Mouse (Mus musculus): ENCODE measurements around the gene Ctdspl. TPM values are rescaled to one million over a fixed set of nuclear protein-coding genes. Genes with fewer than 3 reads are reported as not detected.

Gene Ctdspl
- polyA plus RNA-seq, 2 experiments = 2.3 to 3.6 TPM

DNA sequence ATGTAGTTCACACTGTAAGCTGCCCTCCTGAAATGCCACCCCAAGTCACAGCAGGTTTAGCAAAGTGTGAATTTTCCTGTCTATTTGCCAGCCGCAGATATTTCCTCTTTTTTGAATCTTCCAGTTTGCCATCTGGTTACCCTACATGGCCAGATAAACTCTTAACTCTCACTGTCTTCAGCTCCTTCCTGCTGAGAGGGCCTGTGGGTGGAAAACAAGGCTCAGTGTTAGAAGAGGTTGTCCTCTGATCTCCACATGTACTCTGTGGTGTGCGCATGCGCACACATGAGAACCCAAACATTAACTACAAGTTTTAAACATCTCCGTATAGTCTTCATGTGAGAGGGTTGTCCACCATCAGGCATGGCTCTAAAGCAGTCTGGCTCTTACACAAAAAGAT, 36.1 kb upstream of the Ctdspl start:
- no peak for TF ChIP-seq CTCF (IDR thresholded peaks at IDR 0.05; ENCODE audit: low read depth)
- no peak for TF ChIP-seq EP300 (IDR thresholded peaks at IDR 0.05; ENCODE audit: low read depth)

DNA sequence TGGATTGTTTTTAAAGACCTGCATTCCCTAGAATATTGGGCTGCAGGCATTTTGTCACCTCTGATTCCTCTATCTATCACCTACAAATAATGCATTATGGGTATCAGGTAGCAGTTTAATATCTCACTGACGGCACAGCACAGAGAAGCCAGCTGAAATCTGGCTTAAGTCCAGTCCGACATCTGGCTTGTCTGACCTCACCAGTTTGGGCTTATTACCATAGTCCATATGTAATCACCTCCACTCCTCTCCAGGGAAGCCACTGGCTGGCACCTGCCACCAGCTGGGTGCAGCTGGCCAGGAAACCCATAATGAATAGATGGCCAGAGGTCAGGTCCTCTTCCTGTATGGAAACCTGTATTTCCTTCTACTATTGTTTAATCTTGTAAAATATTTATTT, 35.6 kb upstream of the Ctdspl start:
- Histone ChIP-seq H3K27ac (no peak overlapping the region), H3K9me3 (ENCODE audit: control insufficient read depth, low read length) (no peaks in the 10 kb centered on the region), H3K9ac (replicated peaks) (no peak overlapping the region), H3K4me1 (replicated peaks; ENCODE audit: control insufficient read depth in 2 of 2, insufficient read depth in 2 of 2, low read length in 1 of 2) (no peaks in the 10 kb centered on the region), H3K27me3 (ENCODE audit: control insufficient read depth, insufficient read depth, low read length) (no peaks in the 10 kb centered on the region), H3K4me3 (ENCODE audit: insufficient read depth in 1 of 2, low read depth in 2 of 2, low read length in 2 of 2) (no peak overlapping the region), H3K36me3 (replicated peaks; ENCODE audit: control insufficient read depth, insufficient read depth, low read depth) (no peaks in the 10 kb centered on the region), H3K4me2 (ENCODE audit: low read depth) (no peak overlapping the region)
- DNase-seq (ENCODE audit: low read depth in 3 of 3, low spot score in 3 of 3) = no peak
- 64% methylated on average over 2 of the region's 2 CpGs for WGBS (ENCODE audit: insufficient replicate concordance)
- TF ChIP-seq EP300 (IDR thresholded peaks at IDR 0.05; ENCODE audit: low read depth) (no peak), CTCF (IDR thresholded peaks at IDR 0.05; ENCODE audit: low read depth) (no peak)
- no peak for ATAC-seq (ENCODE audit: insufficient read depth)

More for the DNA sequence above, 36.1 kb upstream of the Ctdspl start:
- H3K27me3 ChIP-seq (ENCODE audit: control insufficient read depth, insufficient read depth, low read length) = no peaks in the 10 kb centered on the region
- WGBS (ENCODE audit: insufficient replicate concordance) = 37% methylated on average over 4 of the region's 4 CpGs
- no peaks in the 10 kb centered on the region for H3K4me1 ChIP-seq (replicated peaks; ENCODE audit: control insufficient read depth in 2 of 2, insufficient read depth in 2 of 2, low read length in 1 of 2)
- DNase-seq (ENCODE audit: low read depth in 3 of 3, low spot score in 3 of 3) = no peak
- no peaks in the 10 kb centered on the region for H3K36me3 ChIP-seq (replicated peaks; ENCODE audit: control insufficient read depth, insufficient read depth, low read depth)
- H3K9me3 ChIP-seq (ENCODE audit: control insufficient read depth, low read length) = no peaks in the 10 kb centered on the region
- H3K4me2 ChIP-seq (ENCODE audit: low read depth) = no peak overlapping the region
- no peak for ATAC-seq (ENCODE audit: insufficient read depth)
- no peak overlapping the region for H3K9ac ChIP-seq (replicated peaks)
- H3K4me3 ChIP-seq (ENCODE audit: insufficient read depth in 1 of 2, low read depth in 2 of 2, low read length in 2 of 2) = no peak overlapping the region
- H3K27ac ChIP-seq = no peak overlapping the region

DNA sequence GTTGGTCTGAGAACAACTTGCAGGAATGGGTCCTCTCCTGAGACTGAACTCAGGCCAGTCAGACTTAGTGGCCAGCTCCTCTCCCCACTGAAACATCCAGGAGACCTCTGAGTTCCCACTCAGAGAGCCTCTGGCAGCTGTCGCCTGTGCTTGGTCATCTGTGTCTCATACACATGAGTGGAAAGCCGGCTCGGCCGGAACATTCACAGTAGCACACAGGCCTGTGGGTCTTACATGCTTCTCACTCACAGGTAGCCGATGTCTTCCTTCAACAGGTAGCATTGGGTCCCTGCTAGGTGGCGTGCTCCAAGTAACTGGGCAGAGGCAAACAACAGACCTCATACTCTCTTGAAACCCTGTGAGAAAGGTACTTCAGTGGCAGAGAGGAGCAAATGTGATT, 35.2 kb upstream of the Ctdspl start:
- ATAC-seq (ENCODE audit: insufficient read depth) (no peak), DNase-seq (ENCODE audit: low read depth in 3 of 3, low spot score in 3 of 3) (no peak)
- Histone ChIP-seq H3K36me3 (replicated peaks; ENCODE audit: control insufficient read depth, insufficient read depth, low read depth) (no peaks in the 10 kb centered on the region), H3K4me3 (ENCODE audit: insufficient read depth in 1 of 2, low read depth in 2 of 2, low read length in 2 of 2) (no peak overlapping the region), H3K9ac (replicated peaks) (no peak overlapping the region), H3K9me3 (ENCODE audit: control insufficient read depth, low read length) (no peaks in the 10 kb centered on the region), H3K4me2 (ENCODE audit: low read depth) (no peak overlapping the region), H3K27ac (no peak overlapping the region), H3K4me1 (replicated peaks; ENCODE audit: control insufficient read depth in 2 of 2, insufficient read depth in 2 of 2, low read length in 1 of 2) (no peaks in the 10 kb centered on the region), H3K27me3 (ENCODE audit: control insufficient read depth, insufficient read depth, low read length) (no peaks in the 10 kb centered on the region)
- WGBS (ENCODE audit: insufficient replicate concordance) = 66% methylated on average over 6 of the region's 6 CpGs
- TF ChIP-seq CTCF (IDR thresholded peaks at IDR 0.05; ENCODE audit: low read depth) (no peak), EP300 (IDR thresholded peaks at IDR 0.05; ENCODE audit: low read depth) (no peak)

- ATAC-seq (ENCODE audit: insufficient read depth) (no peak), DNase-seq (ENCODE audit: low read depth in 3 of 3, low spot score in 3 of 3) (no peak)
- TF ChIP-seq EP300 (IDR thresholded peaks at IDR 0.05; ENCODE audit: low read depth) (no peak), CTCF (IDR thresholded peaks at IDR 0.05; ENCODE audit: low read depth) (no peak)
- no peak overlapping the region for H3K4me3 ChIP-seq (ENCODE audit: insufficient read depth in 1 of 2, low read depth in 2 of 2, low read length in 2 of 2)
- no peaks in the 10 kb centered on the region for H3K27me3 ChIP-seq (ENCODE audit: control insufficient read depth, insufficient read depth, low read length)
- H3K9ac ChIP-seq (replicated peaks) = no peak overlapping the region
- H3K9me3 ChIP-seq (ENCODE audit: control insufficient read depth, low read length) = no peaks in the 10 kb centered on the region
- WGBS (ENCODE audit: insufficient replicate concordance) = 72% methylated on average over 9 of the region's 9 CpGs
- H3K27ac ChIP-seq = no peak overlapping the region
- H3K4me2 ChIP-seq (ENCODE audit: low read depth) = no peak overlapping the region
- no peaks in the 10 kb centered on the region for H3K4me1 ChIP-seq (replicated peaks; ENCODE audit: control insufficient read depth in 2 of 2, insufficient read depth in 2 of 2, low read length in 1 of 2)
- H3K36me3 ChIP-seq (replicated peaks; ENCODE audit: control insufficient read depth, insufficient read depth, low read depth) = no peaks in the 10 kb centered on the region
These were observed 34.7 kb upstream of the Ctdspl start for GRCm38 (mm10) chr9:118891593-118891992.

- 64% methylated on average over 2 of the region's 2 CpGs for WGBS (ENCODE audit: insufficient replicate concordance)
- Histone ChIP-seq H3K4me3 (ENCODE audit: insufficient read depth in 1 of 2, low read depth in 2 of 2, low read length in 2 of 2) (no peak overlapping the region), H3K9ac (replicated peaks) (no peak overlapping the region), H3K4me2 (ENCODE audit: low read depth) (no peak overlapping the region), H3K27ac (no peak overlapping the region), H3K36me3 (replicated peaks; ENCODE audit: control insufficient read depth, insufficient read depth, low read depth) (no peaks in the 10 kb centered on the region), H3K4me1 (replicated peaks; ENCODE audit: control insufficient read depth in 2 of 2, insufficient read depth in 2 of 2, low read length in 1 of 2) (no peaks in the 10 kb centered on the region), H3K9me3 (ENCODE audit: control insufficient read depth, low read length) (no peaks in the 10 kb centered on the region), H3K27me3 (ENCODE audit: control insufficient read depth, insufficient read depth, low read length) (no peaks in the 10 kb centered on the region)
- DNase-seq (ENCODE audit: low read depth in 3 of 3, low spot score in 3 of 3) (no peak), ATAC-seq (ENCODE audit: insufficient read depth) (no peak)
- no peak for TF ChIP-seq EP300 (IDR thresholded peaks at IDR 0.05; ENCODE audit: low read depth)
- TF ChIP-seq CTCF (IDR thresholded peaks at IDR 0.05; ENCODE audit: low read depth) = peak; percentile 13; the same call in 1 of the 2 replicates
These were observed 31.2 kb upstream of the Ctdspl start for GRCm38 (mm10) chr9:118895101-118895500.
